Mouse (Mus musculus): Measurements from ENCODE around the gene Adat1.
"Not testable (repeated sequence)": the region's sequence is repeated elsewhere in the genome, so short reads cannot be mapped to it uniquely, and the experiment has no call there.

The Adat1 gene

DNA sequence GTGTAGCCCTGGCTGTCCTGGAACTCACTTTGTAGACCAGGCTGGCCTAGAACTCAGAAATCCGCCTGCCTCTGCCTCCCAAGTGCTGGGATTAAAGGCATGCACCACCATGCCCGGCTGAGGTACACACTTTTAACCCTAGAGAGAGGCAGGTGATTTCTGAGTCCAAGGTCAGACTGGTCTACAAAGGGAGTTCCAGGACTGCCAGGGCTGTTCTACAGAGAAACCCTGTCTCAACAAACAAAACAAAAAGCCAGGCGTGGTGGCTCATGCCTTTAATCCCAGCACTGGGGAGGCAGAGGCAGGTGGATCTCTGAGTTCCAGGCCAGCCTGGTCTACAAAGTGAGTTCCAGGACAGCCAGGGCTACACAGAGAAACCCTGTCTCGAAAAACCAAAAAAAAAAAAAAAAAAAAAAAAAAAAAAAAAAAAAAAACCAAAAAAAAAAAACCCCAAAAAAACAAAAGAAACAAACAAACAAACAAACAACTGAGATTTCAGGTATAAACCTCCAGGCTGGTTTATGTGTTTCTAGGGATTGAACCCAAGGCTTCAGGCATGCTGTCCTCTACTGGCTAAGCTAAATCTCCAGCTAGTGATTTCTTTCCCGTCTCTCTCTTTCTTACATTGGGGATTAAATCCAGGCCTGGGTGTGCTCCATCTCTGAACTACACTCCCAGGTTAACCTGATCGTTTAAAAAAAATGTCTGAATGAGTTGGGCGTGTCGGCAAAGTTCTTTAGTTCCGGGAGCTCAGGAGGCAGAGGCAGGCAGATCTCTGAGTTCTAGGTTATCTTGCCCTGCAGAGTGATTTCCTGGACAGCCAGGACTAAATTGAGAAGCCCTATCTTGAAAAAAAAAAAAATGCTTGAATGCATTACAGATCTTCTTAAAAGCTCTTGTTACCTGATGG lies 53.8 kb downstream of the Adat1 start:
- DNase-seq (ENCODE audit: low spot score): not testable (repeated sequence)

DNA sequence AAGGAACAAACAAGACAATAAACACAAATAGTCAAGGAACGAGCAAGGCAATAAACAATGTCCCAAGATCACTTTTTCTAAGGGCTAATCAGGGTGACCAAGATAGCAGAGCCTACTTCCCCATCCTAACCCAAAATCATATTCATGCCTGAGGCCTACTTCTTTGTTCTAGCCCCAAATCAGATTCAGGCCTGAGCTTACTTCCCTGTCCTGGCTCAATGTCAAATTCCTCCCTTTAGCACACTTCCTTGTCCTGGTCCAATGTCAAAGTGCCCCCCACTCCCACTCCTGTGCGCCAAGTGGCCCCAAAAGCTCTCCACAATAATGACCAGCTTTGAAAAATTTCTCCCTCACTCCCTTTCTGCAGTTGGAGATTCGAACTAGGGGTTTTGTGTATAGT lies 54.9 kb downstream of the Adat1 start:
- no peak for DNase-seq (ENCODE audit: low spot score)

DNA sequence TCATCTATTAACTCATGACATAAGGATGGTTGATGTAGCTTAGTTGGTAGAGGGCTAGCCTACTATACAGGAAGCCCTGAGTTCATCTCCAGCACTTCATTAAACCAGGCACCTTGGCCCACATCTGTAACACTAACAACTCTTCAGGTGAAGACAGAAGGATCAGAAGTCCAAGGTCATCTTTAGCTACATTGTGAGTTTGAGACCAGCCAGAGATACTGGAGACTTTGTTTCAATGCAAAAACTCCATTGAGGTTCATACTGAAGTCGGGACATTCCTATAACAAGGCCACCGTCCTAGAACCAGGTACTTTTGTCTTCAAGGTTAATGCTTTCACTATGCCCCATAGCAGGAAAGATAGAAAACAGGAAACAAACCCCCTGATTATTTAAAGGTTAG lies 57.9 kb downstream of the Adat1 start:
- DNase-seq (ENCODE audit: low spot score): no peak

DNA sequence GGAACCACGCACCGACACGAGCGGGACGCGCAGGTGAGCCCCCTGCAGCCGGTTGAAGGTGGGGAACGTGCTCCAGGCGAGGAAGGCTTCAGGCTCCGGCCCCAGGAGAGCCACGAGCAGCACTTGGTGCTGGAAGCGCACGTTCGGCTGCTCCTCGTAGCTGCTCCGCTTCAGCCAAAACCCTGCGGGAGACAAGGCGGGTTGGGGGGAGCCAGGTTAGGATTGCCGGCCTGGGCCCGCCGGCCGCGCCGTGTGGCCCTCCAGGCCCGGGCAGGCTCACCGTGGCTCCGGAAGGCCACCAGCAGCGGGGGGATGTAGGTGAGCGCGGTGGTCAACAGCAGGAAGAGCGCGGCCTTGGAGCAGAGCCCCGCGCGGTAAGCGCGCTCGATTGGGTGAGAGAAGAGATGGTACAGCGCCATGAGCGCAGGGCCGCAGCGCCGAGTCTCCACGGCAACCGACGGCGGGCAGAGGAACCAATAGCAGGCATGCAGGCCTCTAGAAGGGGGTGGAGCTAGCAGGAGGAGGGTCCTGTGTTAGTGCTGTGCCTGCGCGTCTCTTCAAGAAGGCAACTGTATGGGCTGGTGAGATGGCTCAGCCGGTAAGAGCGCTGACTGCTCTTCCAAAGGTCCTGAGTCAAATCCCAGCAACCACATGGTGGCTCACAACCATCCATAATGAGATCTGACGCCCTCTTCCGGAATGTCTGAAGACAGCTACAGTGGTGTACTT lies 58.6 kb downstream of the Adat1 start, which contains the start of gene Tmem231:
Tmem231 (minus strand) TSS at position 534 of the 729 bp plus-strand sequence.
- peak; percentile 87 for DNase-seq (ENCODE audit: low spot score)

DNA sequence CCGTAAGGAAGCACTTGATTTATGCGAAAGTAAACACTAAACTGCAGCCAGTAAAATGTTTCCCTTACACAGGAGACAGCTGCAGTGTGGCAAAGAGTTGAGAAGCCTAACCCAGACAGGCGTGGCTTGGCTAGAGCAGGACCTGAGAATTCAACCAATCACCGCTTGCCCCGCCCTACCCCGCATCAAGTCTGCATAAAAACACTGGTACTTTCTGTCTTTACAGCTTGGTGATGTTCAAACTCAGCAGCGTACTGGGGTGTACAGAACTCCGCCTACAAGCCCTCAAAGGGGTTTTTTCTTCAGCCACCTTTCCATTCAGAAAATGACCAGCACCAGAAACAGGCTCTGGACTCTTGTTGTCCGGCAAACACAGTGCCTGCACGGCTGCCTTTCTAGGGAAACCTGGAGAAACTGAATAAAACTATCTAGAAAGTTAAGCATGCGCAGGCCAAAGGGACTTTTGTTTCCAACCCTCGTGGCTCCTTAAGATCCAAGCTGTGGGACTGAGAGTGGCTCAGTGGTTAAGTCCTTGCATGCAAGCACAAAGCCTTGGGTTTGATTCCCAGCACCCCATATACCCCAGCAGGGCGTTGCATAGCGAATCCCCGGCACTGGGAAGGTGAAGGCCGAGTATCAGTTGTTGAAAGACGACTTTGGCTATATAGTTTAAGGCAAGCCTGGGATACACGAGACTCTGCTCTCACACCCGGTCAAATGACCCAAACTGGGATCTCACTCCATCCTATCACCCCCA lies 59.3 kb downstream of the Adat1 start:
- DNase-seq (ENCODE audit: low spot score): peak; percentile 71

DNA sequence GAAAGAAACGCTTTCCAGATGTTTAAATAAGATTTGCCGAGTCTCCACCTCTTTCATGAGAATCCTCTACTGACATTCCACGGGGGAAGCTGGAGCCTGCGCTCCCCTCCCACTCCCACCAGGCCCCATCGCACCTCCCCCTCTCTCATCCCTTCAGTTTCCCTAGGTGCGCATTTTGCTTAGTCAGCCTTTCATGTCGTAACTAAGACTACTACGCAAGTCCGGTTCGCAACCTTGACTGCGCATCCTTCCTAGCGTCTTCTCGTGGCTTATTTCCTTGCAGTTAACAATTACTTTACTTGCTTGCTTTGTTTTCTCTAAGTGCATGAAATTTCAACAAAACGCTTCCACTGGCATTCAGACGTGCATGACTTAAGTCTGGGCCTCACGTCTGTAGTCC lies 60.4 kb downstream of the Adat1 start:
- no peak for DNase-seq (ENCODE audit: low spot score)

DNA sequence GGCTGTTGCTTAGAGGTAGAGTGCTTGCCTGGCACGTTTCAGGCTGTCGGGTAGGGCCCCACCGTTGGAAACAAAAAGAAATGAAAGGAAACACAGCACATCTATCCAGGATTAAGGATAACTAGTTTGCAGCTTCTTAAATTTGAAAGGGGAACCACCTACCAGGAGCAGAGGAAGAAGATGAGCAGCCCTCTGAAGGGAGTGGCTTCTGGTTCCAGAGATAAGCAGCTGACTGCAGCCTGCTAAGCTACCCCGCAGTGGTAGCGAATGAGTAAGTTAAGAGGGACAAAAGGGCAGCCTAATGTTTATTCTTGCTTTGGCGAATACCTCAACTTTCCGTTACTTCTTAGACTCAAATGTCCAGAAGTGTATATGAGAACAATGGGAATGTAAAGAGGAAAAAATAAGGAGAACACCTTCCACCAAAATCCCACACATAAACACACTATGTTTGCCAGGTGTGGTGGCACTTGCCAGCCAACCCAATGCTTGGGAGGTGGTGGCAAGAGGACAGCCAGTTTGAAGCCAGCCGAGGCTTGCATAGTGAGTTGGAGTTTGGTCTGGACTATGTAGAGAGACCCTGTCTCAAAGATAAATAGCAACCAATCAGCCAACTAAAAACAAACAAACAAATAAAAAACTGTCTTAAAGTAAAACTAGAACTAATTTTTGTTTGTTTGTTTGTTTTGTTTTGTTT lies 62.3 kb downstream of the Adat1 start:
- peak; percentile 79 for DNase-seq (ENCODE audit: low spot score)

DNA sequence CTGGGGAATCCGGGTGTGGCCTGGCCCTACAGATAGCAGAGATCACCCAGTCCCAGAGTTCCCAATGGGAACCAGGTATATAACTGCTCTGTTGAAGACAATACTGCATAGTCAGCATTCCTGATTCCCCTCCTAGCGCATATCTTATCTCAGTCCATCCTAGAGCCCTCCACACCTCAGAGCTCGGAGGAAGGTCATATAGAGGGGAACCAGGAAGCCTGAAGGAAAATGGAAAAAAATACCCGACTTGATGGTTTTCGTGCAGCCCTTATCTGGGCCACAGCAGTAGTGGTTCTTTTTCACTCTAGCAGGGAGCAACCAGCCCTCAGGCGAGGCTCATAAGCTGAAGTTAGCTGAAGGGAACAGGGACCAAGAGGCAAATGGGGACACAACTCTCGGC lies 67.1 kb downstream of the Adat1 start:
- no peak for DNase-seq (ENCODE audit: low spot score)

DNA sequence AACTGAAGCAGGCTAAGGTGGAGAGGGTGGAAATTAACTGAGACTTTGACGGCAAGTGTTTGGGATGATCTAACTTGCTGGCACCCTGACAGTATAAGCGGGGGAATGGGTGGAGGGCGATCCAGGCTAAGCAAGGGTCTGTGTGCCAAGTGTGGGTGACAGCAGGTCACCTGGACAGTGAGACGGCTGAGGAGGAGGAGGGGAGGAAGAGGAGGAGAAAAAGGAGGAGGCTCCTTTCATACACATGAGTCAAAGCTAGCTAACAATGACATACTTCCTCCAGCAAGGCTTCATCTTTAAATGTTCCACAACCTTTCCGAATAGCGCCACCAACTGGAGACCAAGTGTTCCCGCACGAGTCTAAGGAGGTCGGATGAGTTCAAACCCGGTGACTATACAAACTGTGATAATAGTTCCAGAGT lies 68.7 kb downstream of the Adat1 start:
- peak; percentile 59 for DNase-seq (ENCODE audit: low spot score)

DNA sequence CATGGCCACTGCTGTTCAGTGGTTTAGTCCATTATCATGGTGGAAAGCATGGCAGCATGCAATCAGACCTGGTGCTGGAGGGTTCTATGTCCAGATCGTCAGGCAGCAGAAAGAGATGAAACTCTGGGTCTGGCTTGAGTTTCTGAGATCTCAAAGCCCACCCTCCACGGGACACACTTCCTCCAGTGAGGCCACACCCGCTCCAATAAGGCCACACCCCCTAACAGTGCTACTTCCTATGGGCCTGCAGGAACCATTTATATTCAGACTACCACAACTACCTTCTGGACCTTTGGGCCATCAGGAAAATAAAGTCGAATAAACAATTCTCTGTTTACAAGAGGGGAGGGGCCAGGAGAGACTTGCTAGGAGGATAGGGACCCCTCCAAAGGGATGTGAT lies 71.1 kb downstream of the Adat1 start:
- no peak for DNase-seq (ENCODE audit: low spot score)

DNA sequence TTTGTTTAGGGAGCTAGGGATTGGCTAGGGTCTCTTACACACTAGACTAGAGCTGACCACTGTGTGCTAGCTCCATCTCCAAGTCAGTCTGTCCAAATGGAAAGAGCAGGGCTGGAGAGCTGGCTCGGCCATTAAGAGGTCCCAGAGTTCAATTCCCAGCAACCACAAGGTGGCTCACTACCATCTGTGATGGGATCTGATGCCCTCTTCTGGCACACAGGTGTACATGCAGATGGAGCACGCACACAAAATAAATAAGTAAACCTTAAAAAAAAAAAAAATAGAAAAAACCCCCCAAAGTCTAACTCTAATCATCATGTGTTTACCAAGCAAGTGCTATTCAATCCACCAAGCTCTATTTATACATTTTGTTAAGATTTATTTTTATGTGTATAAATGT lies 72.4 kb downstream of the Adat1 start:
- no peak for DNase-seq (ENCODE audit: low spot score)

Data from c-Kit-positive CD71-positive TER-119-positive erythroid progenitor cells, embryonic 14.5 days (primary cell).